Mouse (Mus musculus) cortical plate, adult 2 months (tissue): ENCODE measurements around the gene Fam120c. TPM values are rescaled to one million over a fixed set of nuclear protein-coding genes. Genes with fewer than 3 reads are reported as not detected.

Experiments
- H3K27ac ChIP-seq: fragments of 200-500 bp; 2 replicates; pipeline ENCODE4 v1.5.1; 2012; ENCODE audit warnings: low read length, control low read depth, inconsistent platforms; ENCODE audit not compliant: insufficient read depth
- H3K4me1 ChIP-seq: fragments of 200-500 bp; 2 replicates; pipeline ENCODE4 v1.6.1; 2011; ENCODE audit warnings: low read length; ENCODE audit not compliant: control insufficient read depth, insufficient read depth
- H3K4me3 ChIP-seq: fragments of 200-500 bp; 2 replicates; pipeline ENCODE4 v1.5.1; 2011; ENCODE audit warnings: mild to moderate bottlenecking, low read length, control low read depth; ENCODE audit not compliant: insufficient read depth
- CTCF ChIP-seq: fragments of 200-500 bp; IDR thresholded peaks from 2 replicates; pipeline ENCODE4 v1.5.1; 2011; ENCODE audit warnings: mild to moderate bottlenecking, control low read depth, low read length; ENCODE audit not compliant: insufficient read depth; ENCODE audit errors: extremely low read depth
- POLR2A ChIP-seq: fragments of 200-500 bp; IDR thresholded peaks from 2 replicates; pipeline ENCODE4 v1.6.1; 2011; ENCODE audit warnings: mild to moderate bottlenecking, low read length, control low read depth; ENCODE audit not compliant: insufficient read depth; ENCODE audit errors: extremely low read depth
- polyA plus RNA-seq: library from polyadenylated mRNA; depleted of rRNA; stranded (reverse); fragments of >200 nt; gene quantifications from 2 replicates; pipeline ENCODE4 v1.2.3, GENCODE M21; 2012; rRNA removed

Fam120c gene
- polyA plus RNA-seq = 13.0 and 13.1 TPM in 2 replicates

DNA sequence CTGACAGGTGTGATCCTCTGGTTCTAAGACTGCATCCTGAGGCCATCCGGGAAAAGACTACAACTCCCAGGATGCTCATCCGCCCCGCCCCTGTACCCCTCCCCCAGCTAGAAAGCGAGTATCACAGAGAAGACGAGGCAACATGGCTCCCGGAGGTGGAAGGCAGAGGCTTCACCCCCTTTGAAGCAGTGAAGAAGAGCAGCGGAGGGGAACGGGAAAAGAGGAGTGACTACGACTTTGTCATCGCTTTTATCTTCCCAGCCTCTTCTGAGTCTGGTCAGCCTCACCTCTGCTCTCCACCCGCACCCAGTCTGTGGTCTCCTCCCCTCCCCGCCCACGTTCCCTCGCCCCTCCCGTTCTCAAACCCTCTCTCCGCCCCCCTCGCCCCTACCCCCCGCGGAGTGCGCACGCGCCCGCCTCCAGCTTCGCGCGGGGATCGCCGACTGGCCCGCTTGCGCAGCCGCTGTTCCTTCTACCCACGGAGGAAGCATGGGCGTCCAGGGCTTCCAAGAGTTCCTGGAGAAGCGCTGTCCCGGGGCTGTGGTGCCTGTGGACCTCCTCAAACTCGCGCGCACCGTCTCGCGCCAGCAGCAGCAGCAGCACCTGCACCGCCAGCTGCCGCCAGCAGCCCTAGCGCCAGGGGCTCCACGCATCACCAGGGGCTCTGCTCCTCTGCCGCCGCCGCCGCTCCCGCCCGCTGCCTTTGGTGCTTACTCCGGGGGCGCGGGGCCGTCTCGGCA lies at the start of gene Fam120c:
TSS of gene Fam120c (plus strand) at position 415 of the 740 bp plus-strand sequence.
- Histone ChIP-seq H3K27ac (peak within 1 kb of the TSS; percentile 89), H3K4me1 (no peaks in the 10 kb centered on the region)
- TF ChIP-seq CTCF = no peak
- TF ChIP-seq POLR2A = peak; percentile 76; the same call in 1 of the 2 replicates

DNA sequence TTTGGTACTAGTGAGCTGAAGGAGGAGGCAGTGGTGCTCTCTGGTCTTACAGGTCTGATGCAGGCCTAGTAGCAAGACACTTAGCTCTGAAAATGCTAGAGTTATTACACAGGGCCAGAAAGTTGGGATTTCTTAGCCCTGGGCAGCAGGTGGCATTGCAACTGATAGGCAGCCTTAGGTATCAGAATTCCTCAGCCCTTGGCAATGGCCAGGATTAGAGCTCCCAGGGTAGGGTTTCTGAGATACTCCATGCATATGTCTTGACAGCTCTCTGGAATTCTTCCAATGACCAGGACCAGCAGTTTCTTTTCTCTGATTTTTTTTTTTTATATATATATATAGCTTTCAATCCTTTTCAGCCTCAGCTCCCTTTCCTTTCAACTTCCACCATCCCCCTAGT lies 45.6 kb upstream of the Fam120c start:
- no peak overlapping the region for H3K27ac ChIP-seq
- H3K4me3 ChIP-seq = no peak overlapping the region
- no peaks in the 10 kb centered on the region for H3K4me1 ChIP-seq
- TF ChIP-seq CTCF = no peak
- TF ChIP-seq POLR2A = no peak

More for the DNA sequence above, at the start of gene Fam120c:
- H3K4me3 ChIP-seq = peak within 1 kb of the TSS; percentile 76

GRCm38 (mm10) chrX:151313732-151314131 lies 30.2 kb upstream of the Fam120c start:
- H3K4me1 ChIP-seq = no peaks in the 10 kb centered on the region
- TF ChIP-seq POLR2A = no peak
- 0 out of 2 replicates have a peak, but pooled peaks have one; percentile 10 for TF ChIP-seq CTCF
- no peak overlapping the region for H3K4me3 ChIP-seq
- H3K27ac ChIP-seq = no peak overlapping the region

DNA sequence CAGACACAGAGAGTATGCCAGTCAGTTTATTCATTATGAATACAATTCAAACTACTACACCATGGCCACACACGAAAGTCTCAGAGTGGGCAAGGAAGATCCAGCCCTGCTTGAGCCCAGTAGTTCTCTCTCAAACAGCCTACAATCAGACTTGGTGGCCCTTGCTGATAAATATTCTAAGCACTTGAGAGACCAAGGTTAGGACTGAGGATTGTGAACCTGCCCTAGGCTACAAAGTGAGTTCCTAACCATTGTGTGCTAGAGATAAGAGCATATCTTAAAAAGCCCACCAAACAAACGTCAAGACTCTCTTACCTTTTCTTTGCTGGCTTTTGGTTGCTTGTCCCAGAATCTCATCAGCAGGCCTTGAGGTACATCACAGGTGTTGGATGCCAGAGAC lies 10.4 kb upstream of the Fam120c start:
- TF ChIP-seq POLR2A = no peak
- TF ChIP-seq CTCF = no peak
- no peak overlapping the region for H3K27ac ChIP-seq
- H3K4me3 ChIP-seq = no peak overlapping the region
- no peaks in the 10 kb centered on the region for H3K4me1 ChIP-seq

- H3K4me1 ChIP-seq = no peaks in the 10 kb centered on the region
- no peak overlapping the region for H3K27ac ChIP-seq
- no peak for TF ChIP-seq CTCF
- no peak for TF ChIP-seq POLR2A
- H3K4me3 ChIP-seq = no peak overlapping the region
Observed at GRCm38 (mm10) chrX:151337804-151338203, 6.2 kb upstream of the Fam120c start.

DNA sequence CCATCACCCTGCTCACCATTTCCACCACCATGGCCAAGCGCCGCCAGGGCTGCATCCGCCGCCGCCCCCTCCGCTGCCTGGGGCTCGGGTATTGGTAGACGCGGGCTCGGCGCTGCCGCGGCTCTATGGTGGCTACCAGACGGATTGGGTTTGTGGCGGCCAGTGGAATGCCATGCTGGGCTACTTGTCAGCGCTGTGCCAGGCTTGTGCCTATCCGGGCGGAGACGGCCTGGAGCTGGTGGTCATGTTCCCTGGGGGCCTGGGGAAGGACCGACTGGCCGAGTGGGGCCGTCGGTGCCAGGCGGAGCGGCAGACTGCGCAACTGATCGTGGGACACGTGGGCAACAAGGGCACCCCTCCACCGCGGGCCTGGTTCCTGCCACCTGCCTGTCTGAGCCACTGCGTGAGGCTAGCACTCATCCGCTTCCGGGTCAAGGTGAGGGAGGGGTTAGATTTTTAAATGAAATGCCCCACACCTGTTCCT lies 568 bp downstream of the Fam120c start:
- Histone ChIP-seq H3K4me1 (no peaks in the 10 kb centered on the region), H3K27ac (peak overlapping the region; percentile 82), H3K4me3 (peak overlapping the region; percentile 76)
- no peak for TF ChIP-seq CTCF
- TF ChIP-seq POLR2A = 0 out of 2 replicates have a peak, but pooled peaks have one; percentile 17

DNA sequence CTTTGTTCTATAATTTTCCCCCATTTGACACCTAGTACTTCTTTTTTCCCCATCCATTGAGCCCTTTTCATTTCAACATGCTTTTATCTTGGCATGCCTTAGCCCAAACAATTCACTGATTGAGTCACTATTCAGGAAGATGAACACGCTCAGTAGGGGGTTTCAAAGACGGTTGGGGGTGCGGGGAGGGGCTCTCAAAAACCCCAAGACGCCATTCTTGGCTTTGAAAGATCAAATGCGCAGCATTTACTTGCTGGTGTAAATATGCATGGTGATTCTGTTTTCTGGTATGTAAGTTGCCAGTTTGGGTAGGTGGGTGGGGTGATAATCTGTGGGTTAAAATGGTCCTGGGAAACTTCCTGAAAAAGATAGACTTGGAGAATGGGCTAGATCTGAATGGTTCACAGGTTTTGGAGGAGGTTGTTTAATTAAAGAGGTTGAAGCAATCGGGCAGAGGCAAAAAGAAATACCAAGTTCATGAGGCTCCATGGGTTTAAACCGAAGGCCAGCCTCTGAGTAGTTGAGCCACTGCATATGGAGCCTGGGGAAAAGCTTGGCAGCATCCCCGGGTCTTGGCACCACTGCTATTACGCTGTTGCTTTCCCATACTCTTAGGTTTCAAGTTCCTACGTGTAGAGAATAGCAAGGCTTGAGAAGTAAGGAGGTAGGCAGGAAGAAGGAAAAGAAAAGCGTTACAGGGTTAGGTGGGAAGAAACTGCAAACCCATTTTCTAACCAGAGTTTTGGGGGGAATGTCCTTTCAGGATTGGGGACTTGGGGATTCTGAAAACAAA lies 1.6 kb downstream of the Fam120c start:
- no peak overlapping the region for H3K27ac ChIP-seq
- no peak for TF ChIP-seq CTCF
- TF ChIP-seq POLR2A = no peak

GRCm38 (mm10) chrX:151347278-151347677 lies 3.3 kb downstream of the Fam120c start:
- TF ChIP-seq POLR2A = no peak
- TF ChIP-seq CTCF = no peak
- H3K4me3 ChIP-seq = no peak overlapping the region
- no peak overlapping the region for H3K27ac ChIP-seq
- no peaks in the 10 kb centered on the region for H3K4me1 ChIP-seq

More for the DNA sequence above, 1.6 kb downstream of the Fam120c start:
- Histone ChIP-seq H3K4me3 (peak overlapping the region; percentile 76), H3K4me1 (no peaks in the 10 kb centered on the region)

DNA sequence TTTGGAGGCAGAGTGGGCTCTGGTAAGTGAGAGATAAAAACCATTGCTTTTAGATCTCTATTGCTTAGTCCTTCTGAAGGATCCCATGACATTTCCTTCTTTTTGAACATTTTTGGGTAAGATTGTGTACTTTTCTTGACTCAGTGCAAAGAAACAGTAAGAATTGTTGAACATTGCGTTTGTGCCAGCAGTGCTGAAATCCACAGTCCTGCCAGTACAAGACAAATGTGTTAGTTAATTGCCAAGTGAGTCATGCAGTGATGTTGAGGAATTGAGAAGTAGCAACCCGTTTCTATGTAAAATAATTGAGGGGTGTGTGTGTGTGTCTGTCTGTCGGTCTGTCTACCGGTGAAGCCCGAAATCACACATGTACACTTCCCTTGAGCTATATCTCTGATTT lies 5.3 kb downstream of the Fam120c start:
- no peak for TF ChIP-seq CTCF
- no peak for TF ChIP-seq POLR2A
- Histone ChIP-seq H3K4me3 (no peak overlapping the region), H3K4me1 (no peaks in the 10 kb centered on the region), H3K27ac (no peak overlapping the region)

- no peak for TF ChIP-seq POLR2A
- TF ChIP-seq CTCF = no peak
- Histone ChIP-seq H3K4me1 (no peaks in the 10 kb centered on the region), H3K27ac (no peak overlapping the region), H3K4me3 (no peak overlapping the region)
Observed at GRCm38 (mm10) chrX:151418801-151419200, 74.8 kb downstream of the Fam120c start.

DNA sequence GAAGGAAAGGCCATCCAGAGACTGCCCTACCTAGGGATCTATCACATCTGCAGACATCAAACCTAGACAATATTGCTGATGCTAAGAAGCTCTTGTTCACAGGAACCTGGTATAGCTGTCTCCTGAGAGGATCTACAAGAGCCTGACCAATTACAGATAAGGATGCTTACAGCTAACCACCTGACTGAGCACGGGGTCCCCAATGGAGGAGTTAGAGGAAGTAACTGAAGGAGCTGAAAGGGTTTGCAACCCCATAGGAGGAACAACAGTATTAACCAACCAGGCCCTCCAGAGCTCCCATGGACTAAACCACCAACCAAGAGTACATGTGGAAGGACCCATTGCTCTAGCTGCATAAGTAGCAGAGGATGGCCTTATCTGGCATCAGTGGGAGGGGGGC lies 76.8 kb downstream of the Fam120c start:
- Histone ChIP-seq H3K4me1 (no peaks in the 10 kb centered on the region), H3K4me3 (no peak overlapping the region), H3K27ac (no peak overlapping the region)
- TF ChIP-seq CTCF (no peak), POLR2A (no peak)
